Mouse (Mus musculus): ENCODE measurements at regions not wholly inside any gene's neighbourhood (a gene's known extent, or its start where the extent isn't known, plus 50 kb on each side); places are given as distances from the start of the nearest gene placed in this dataset.

DNA sequence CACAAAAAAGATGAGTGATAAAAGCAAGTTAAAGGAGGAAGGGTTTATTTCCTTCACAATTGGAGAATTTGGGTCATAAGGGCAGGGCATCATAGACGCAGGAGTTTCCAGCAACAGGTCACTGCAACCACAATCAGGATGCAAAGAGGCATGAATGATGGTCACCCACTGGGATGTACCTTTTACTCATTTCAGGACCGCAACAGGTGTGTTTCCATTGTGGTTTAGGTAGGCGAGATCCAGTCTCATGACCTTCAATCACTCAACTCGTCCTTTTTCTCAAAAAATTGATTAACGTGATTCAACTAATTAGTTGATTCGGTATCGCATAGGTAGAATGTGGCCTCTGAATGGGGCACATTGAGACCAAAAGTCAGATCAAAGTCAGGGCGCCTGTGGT, 50.4 kb upstream of the Acsl1 start:
- no peaks in the 10 kb centered on the region for H3K79me2 ChIP-seq (ENCODE audit: control insufficient read depth, insufficient read depth, low read length, poor library complexity)
- no peak overlapping the region for H3K9ac ChIP-seq (ENCODE audit: control insufficient read depth, low read depth, low read length, poor library complexity, severe bottlenecking)
- H3K9me3 ChIP-seq (replicated peaks; ENCODE audit: insufficient read depth, low read length) = no peaks in the 10 kb centered on the region
- no peak overlapping the region for H3K27ac ChIP-seq (ENCODE audit: control insufficient read depth, low read depth, low read length)
- no peaks in the 10 kb centered on the region for H3K4me1 ChIP-seq (ENCODE audit: control insufficient read depth in 1 of 2, insufficient read depth in 2 of 2, low read length in 2 of 2)
- H3K4me3 ChIP-seq (ENCODE audit: control insufficient read depth in 1 of 2, insufficient read depth in 1 of 2, low read depth in 2 of 2, low read length in 2 of 2) = no peak overlapping the region
- no peak for TF ChIP-seq MAZ (IDR thresholded peaks at IDR 0.05; ENCODE audit: low read depth, low read length)
- TF ChIP-seq ELF1 (IDR thresholded peaks at IDR 0.05; ENCODE audit: low read depth, low read length) = no peak
- TF ChIP-seq MYB (IDR thresholded peaks at IDR 0.05; ENCODE audit: low read depth, low read length) = no peak
- TF ChIP-seq RCOR1 (IDR thresholded peaks at IDR 0.05; ENCODE audit: low read depth, low read length) = no peak
- TF ChIP-seq ZC3H11A (IDR thresholded peaks at IDR 0.05; ENCODE audit: low read depth, low read length) = no peak
- no peak for TF ChIP-seq GABPA (IDR thresholded peaks at IDR 0.05; ENCODE audit: low read depth, low read length)
- no peak for TF ChIP-seq TCF12 (IDR thresholded peaks at IDR 0.05; ENCODE audit: low read depth, low read length)
- TF ChIP-seq CHD2 (IDR thresholded peaks at IDR 0.05; ENCODE audit: low read length) = no peak
- TF ChIP-seq EP300 (IDR thresholded peaks at IDR 0.05; ENCODE audit: low read depth in 1 of 2, low read length in 2 of 2) = no peak
- TF ChIP-seq TBP (IDR thresholded peaks at IDR 0.05; ENCODE audit: low read depth, low read length) = no peak
- no peak for TF ChIP-seq USF1 (IDR thresholded peaks at IDR 0.05; ENCODE audit: low read depth, low read length)
- TF ChIP-seq MYC (IDR thresholded peaks at IDR 0.05; ENCODE audit: low read depth, low read length) = no peak
- no peak for TF ChIP-seq POLR2AphosphoS5 (IDR thresholded peaks at IDR 0.05; ENCODE audit: borderline replicate concordance, low read depth, low read length)
- no peak for TF ChIP-seq POLR2AphosphoS2 (IDR thresholded peaks at IDR 0.05; ENCODE audit: low read length)
- TF ChIP-seq MXI1 (IDR thresholded peaks at IDR 0.05; ENCODE audit: low read depth, low read length) = no peak
- no peak for TF ChIP-seq NELFE (IDR thresholded peaks at IDR 0.05; ENCODE audit: low read depth, low read length)
- no peak for TF ChIP-seq ZNF384 (IDR thresholded peaks at IDR 0.05; ENCODE audit: low read depth, low read length)
- TF ChIP-seq SIN3A (IDR thresholded peaks at IDR 0.05; ENCODE audit: low read length) = no peak
- no peak for TF ChIP-seq POLR2A (IDR thresholded peaks at IDR 0.05; ENCODE audit: control insufficient read depth in 1 of 2, insufficient read depth in 1 of 2, low read depth in 1 of 2, low read length in 2 of 2, poor library complexity in 1 of 2)
- TF ChIP-seq TAL1 (IDR thresholded peaks at IDR 0.05; ENCODE audit: low read length) = no peak
- no peaks in the 10 kb centered on the region for H3K36me3 ChIP-seq (ENCODE audit: control insufficient read depth in 1 of 2, insufficient read depth in 2 of 2, low read length in 2 of 2)
- no peak for DNase-seq (ENCODE audit: low read depth, low spot score)
- peaks cover 0 to 5% of the 10 kb centered on the region in 2 experiments; a peak in 2 of 4 replicates for H3K27me3 ChIP-seq (ENCODE audit: control insufficient read depth in 1 of 2, insufficient read depth in 2 of 2, low read length in 2 of 2)

All from MEL (cell line).